Mouse (Mus musculus): ENCODE data around the gene Sh3bp5.

Sh3bp5 gene

GRCm38 (mm10) chr14:31393936-31394630 is 41.8 kb downstream of the Sh3bp5 start:
- WGBS = 77% methylated on average over 7 of the region's 7 CpGs

DNA sequence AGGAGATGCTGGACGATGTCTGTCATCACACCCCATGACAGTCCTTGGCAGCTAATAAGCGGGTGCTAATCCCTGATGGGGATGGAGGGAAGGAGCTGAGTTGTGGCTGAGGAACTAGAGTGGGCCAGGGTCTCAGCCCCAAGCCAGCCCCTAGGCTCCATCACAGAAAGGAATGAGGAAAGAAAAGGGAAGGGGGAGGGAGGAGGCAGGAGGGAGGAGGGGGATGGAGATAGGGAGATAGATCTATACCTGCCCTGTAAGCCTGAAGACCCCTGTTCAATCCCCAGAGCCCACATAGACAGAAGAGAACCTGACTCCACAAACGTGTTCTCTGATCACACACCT is 42.4 kb downstream of the Sh3bp5 start:
- 75% methylated on average over 3 of the region's 3 CpGs for WGBS

DNA sequence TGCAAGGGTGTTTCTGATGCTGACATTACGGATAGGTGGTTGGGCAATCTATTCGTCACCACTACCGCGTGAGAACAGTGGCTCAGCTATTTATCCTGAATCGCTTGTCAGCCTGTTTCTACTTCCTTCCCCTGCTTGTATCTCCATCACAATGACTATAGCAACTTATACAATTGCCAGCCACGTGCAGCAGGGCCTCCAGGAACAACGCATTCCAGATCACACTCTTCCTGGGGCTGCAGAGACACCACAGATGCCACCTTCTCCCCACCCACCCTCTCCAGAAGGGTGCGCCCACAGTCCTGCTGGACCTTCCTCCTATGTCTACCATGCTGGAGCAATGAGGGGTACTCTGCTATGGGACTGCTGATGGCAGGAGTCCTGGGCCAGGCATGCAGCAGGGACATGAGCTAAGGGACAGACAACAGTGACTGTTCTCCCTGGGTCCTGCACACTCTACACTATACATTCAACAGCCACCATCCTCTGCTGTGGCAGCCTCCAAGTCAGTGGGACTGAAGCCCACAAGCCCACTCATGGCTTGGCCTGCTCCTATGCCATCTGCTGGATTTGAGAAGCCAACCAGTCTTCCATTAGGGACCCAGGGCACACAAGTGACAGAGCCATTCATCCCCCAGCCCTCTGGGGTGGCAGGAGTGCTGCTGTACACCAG is 42.9 kb downstream of the Sh3bp5 start:
- 39% methylated on average over 8 of the region's 8 CpGs for WGBS

DNA sequence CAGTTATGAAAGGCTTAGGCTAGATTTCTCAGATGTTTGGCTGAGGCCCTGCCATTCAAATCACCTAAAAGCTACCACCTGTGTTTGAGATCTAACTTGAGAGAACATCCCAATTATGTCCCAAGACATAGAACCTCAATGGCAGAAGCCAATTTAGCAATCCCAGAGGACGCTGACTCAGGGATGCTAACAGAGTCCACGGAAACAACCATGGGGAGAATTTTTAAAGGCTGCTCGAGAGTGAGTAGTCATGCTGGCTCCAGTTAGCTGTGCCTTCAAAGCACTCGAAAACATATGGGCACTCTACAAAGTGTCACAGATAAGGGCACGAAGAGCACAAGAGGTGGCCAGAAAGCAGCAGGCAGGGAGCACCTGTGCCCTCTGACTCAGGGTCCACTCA is 43.6 kb downstream of the Sh3bp5 start:
- 47% methylated on average over 5 of the region's 5 CpGs for WGBS

DNA sequence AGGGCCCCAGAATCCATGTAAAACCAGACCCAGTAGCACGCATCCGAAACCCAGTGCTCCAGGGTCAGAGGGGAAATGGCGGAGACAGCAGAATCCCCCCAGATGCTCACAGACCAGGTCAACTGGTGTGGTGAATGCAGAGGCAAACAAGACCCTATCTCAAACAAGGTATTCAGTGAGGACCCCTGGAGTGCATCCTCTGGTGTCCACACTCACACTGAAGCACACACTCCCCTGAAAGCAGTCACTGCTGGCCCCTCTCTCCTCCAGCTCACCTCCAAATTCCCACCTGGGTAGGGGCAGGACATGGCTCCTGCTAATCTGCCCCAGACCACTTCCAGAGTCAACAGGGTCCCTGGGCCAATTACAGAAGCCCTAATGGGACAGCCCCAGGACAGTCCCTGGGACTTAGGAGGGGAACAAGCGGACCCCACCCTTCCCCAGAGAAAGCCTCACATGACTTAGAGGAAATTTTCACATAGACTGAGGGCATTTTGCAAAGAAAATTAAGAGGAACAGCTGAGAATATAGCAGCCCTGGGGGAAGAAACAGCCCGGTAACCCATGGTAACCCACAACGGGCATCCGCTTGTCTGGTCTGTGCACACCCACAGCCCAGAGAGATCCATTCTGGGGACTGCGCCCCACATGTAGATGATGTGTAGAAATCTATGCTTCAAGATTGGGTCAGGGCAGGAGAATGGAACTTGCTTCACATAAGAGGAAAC is 46.3 kb downstream of the Sh3bp5 start:
- 70% methylated on average over 8 of the region's 8 CpGs for WGBS

DNA sequence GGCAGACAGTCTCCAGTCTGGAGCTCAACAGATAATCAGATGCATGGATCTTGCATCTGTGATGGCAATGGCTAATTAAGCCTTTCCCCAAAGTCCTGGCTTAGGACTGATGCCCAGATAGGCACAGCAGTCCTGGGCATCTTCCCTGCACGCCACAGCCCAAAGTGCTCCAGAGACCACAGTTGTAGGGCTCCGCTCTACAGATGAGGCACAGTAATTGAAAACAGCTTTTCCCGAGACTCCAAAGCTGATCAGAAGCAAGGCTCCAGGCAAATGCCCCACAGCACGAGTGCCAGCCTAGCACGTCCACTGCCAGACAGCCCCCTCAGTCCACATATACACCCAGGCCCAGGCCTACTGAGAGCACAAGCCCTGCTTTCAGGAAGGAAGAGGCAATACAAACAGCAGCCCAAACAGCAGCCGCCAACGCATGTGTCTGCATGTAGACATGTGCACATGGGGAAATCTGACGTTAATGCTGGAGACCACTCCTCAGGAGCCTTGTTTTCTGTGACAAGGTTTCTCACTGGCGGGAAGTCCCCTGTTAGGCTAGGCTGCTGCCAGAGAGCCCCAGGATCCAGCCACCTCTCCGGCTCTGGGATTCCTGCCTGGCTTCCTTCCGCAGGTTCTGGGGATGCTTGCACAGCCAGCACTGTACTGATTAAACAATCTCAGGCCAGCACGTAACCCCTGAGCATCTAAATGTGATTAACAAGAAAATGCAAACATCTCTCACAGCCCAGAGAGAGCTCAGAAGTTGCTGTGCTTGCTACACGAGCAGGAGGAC is 47.6 kb downstream of the Sh3bp5 start:
- 54% methylated on average over 13 of the region's 13 CpGs for WGBS

GRCm38 (mm10) chr14:31387301-31387981 is 48.4 kb downstream of the Sh3bp5 start:
- 59% methylated on average over 11 of the region's 11 CpGs for WGBS

DNA sequence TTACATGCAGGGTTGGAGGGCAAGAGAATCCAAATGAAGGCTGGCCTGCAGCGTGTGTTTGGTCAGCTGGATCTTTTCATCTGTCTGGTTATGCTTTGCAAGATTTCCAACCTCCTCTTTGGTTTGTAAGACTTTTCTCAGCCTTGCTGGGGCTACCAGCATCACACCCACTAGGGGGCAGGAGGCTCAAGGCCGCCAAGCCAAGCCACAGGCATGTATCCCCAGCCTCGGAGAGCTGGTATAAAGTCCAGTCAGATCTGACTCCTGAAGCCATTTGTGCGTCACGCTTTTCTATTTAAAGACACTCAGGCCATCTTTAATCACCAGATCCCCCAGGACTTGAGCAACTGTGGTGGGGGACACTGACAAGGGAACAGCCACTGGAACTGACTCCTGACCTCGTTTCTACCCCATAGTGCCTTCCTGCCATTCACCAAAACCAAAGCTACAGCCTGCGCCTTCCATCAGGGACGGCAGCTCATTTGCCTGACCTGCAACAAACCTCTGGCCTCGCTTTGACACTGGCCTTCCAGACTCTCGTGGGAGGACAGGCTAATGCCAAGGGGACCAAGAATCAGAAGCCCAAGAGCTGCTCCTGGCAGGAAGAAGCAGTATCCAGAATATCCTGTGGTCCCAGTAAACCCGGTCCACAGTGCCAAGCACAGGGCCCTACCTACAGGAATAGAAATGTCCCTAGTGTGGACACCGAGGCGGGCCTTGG is 49.7 kb downstream of the Sh3bp5 start:
- 48% methylated on average over 13 of the region's 13 CpGs for WGBS

- 87% methylated on average over 5 of the region's 5 CpGs for WGBS
These were observed 50.5 kb downstream of the Sh3bp5 start for GRCm38 (mm10) chr14:31385406-31385805.

DNA sequence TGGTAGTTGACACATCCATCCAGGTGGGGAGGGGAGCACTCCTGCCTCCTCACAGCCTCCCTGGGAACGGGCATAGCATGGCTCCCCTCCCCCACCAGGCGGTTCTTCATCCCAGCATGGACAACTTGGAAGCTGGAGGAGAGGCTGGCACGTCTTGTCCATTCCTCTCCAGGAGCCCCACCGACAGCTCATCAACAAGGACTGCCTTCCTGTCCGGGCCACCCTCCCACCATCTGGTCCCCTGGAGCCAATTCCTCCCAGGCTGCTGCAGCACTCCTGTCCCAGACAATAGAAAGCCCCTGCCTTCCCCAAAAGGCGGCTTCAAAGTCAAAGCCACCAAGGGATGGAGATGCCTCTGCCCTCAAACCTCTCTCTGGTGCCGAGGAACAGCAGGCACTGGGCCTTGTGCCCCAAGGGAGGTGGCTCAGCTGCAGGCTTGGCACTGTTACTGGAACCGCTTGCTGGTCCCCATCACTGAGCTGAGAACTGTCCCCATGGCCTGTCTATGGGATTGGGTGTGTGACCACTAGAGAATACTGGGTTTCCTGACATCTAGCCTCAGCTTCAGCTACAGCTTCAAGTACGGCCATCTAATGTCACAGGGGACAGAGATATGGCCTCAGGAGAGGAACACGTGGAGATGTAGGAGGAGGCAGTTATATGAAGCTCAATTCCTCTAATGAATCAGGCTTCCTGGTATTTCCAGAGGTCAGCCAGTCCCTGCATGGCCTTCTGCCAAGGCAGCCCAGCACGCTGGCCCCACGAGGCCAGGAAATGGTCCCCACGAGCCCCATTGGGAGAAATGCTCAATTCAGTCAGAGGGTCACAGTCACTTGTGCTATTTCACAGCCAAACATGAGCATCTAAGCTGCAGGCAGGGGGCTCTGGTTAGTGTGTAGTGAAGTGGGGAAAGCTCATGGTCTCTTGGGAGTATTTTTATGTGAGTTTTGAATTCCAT is 51.2 kb downstream of the Sh3bp5 start:
- WGBS = 42% methylated on average over 13 of the region's 13 CpGs

DNA sequence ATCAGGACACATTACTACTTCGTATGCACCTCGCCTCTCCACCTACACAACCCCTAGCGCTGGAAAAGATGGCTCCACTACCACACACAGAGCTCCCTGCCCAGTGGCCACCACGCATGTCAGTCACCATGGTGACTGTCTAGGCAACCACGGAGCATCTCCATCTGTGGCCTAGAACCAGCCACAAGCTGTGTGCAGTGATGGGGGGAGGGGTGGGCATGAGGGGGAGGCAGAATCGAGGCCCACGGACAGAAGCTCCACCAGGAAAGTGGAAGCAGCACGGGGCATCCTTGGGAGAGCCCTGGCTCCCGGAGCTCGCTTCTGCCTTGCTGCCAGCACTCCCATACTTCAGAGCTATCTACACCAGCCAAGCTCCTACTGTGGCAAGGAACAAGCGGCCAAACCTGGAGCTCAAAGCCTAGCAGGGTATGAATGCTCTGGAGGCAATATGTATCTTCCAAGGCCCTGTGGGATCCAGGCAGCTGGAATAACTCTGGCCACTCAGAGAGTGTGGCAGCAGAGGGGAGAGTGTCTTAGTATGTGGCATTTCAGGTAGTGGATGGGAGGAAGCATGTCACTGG is 52.3 kb downstream of the Sh3bp5 start:
- WGBS = 42% methylated on average over 11 of the region's 11 CpGs

- WGBS = 65% methylated on average over 8 of the region's 8 CpGs
These were observed 53.6 kb downstream of the Sh3bp5 start for GRCm38 (mm10) chr14:31382276-31382675.

DNA sequence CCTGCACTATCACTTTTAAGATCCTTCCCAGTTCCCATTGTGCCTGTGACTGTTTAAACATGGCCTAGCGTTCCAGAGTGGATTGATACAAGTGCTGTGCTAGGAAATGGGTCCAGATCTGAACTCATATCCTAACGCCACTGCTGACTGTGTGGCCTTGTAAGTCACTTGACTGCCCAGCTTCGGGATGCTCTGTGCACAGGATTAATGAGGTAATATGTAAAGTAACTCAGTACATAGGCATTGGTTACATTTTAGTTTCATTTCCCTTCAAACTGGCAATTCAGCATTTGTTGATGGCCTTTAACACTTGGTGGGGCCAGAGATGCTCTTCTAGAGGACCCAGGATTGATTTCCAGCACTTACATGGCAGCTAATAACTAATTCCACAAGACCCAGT is 59.5 kb downstream of the Sh3bp5 start:
- 78% methylated on average over 3 of the region's 3 CpGs for WGBS

DNA sequence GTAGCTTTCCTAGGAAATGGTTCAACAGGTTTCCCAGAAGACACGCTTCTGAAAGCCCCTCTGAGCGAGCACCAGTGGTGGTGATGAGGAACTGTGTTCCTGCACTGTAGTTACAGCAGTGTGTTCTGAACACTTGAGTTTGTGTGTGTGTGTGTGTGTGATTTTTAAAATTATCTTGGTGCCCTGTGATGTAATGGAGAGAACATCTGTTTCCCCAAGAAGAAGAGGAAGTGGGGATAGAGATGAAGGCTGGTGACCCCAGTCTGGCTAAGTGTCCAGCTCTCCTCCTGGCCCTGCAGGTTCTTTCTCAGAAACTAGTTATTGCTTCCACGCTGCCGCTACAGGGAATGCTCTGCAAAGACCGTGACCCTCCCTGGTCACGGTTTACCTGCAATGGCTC is 61.5 kb downstream of the Sh3bp5 start:
- 88% methylated on average over 6 of the region's 6 CpGs for WGBS

DNA sequence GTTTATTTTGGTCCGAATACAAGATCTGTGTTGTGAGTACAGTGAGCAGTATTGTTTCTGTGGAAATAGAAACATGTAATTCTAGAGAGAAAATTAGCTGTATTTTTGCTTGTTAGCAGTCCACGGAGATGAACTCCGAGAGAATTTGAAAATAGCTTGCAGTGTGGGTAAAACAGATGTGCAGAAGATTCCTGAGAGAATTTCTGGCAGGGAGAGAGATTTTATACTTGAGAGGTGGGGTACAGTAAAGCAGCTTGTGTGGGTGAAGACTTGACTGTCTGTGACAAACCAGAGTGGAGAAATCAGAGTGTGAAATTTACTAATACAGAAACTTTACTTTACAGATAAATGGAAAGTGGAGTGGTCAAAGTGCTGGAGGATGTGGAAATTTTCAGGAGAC is 66.5 kb downstream of the Sh3bp5 start:
- 15% methylated on average over 3 of the region's 3 CpGs for WGBS

- WGBS = 90% methylated on average over 7 of the region's 7 CpGs
These were observed 67.9 kb downstream of the Sh3bp5 start for GRCm38 (mm10) chr14:31367951-31368350.

GRCm38 (mm10) chr14:31364589-31364988 is 71.3 kb downstream of the Sh3bp5 start:
- WGBS = 99% methylated on average over 4 of the region's 4 CpGs

GRCm38 (mm10) chr14:31362236-31362635 is 73.6 kb downstream of the Sh3bp5 start:
- WGBS = 87% methylated on average over 2 of the region's 2 CpGs

DNA sequence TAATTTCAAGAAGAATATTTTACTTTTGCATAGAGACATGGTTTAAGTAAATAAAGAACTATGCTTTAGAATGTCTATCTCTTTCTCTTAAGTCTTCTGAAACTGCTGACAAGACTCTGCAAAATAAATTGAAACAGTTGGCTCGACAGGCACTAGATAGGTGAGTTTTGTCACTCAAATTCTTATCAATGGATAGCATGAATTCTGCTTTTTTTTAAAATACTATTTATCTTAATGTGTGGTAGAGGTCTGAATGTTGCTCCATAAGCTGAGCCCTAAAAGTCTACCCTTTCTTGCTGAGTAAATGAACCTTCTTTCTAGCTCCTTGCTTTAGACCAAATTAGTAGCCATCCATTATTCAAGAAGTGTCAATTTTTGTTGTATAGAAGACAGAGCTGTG is 90.5 kb downstream of the Sh3bp5 start:
- 85% methylated on average over 1 of the region's 1 CpGs for WGBS

All from cerebral cortex, adult 2 months (tissue).